Comparison of ENCODE assay signal across 18 mouse cellular contexts in genomic region chr5:111404721-111405120, GRCm38 (mm10). TPM values are rescaled to one million over a fixed set of nuclear protein-coding genes. Genes with fewer than 3 reads are reported as not detected.
A peak's percentile ranks its signal among the peaks of the same experiment; 100 is the strongest.
DNase-seq lines count a peak whose midpoint lies in the region.
"Had no signal": no experiment of that assay in that cellular context is flagged by ENCODE, and none has a peak within 500 bp of the region (broad histone marks: within the 10 kb centered on the region; RNA-seq: fewer than 3 reads in every experiment).

No protein-coding gene starts in this region.

- DNase-seq in heart, adult 11 months, result peak; percentile 89
- no peak for DNase-seq in heart, embryonic 10.5 days (ENCODE audit: low spot score)
- DNase-seq: adrenal gland, adult 2 months; adrenal gland, adult 8-10 months; adrenal gland, postnatal 10 days; adrenal gland, postnatal 14 days; adrenal gland, postnatal 25 days; adrenal gland, postnatal 36 days; B cell, adult 2 months; cerebellum, adult 11 months; cerebellum, adult 11-12 months; cerebellum, adult 18-20 months; cerebellum, adult 2 months had no signal

- peaks cover 21% of the 10 kb centered on the region; the same call in 1 of the 2 replicates for H3K27me3 ChIP-seq in heart, embryonic 10.5 days (ENCODE audit: insufficient read depth, poor library complexity, severe bottlenecking)
- H3K27me3 ChIP-seq: Patski had no signal

- 71% methylated on average over 6 of the region's 6 CpGs for WGBS in heart, embryonic 10.5 days

- H3K4me1 ChIP-seq in heart, embryonic 10.5 days, result peaks cover 42% of the 10 kb centered on the region

- H3K9me3 ChIP-seq in heart, embryonic 10.5 days, result no peaks in the 10 kb centered on the region

- no peak overlapping the region for H3K4me3 ChIP-seq in heart, embryonic 10.5 days

- no peaks in the 10 kb centered on the region for H3K36me3 ChIP-seq in heart, embryonic 10.5 days
- H3K36me3 ChIP-seq: G1E had no signal

- no peak overlapping the region for H3K27ac ChIP-seq in heart, embryonic 10.5 days

RNA-seq across cellular contexts. Expression of gene Mn1, which starts 12.4 kb away (rescaled TPM):
- polyA plus RNA-seq in heart, embryonic 10.5 days (2016; fragmentation: Nextera tagmentation; extraction: Ambion mirVana), result 6.4 and 7.7 TPM in 2 replicates
- polyA plus RNA-seq: activated CD4-positive, CD25-positive, alpha-beta regulatory T cell, adult 4 months; C2C12; CD4-positive, CD25-positive, alpha-beta regulatory T cell, adult 4 months; G1E had no signal
